Mouse (Mus musculus) megakaryocyte, embryonic 14.5 days (primary cell): ENCODE data around the gene Minos1. TPM values are rescaled to one million over a fixed set of nuclear protein-coding genes. Genes with fewer than 3 reads are reported as not detected.

ENCODE experiments used
- H3K27me3 ChIP-seq: replicated peaks from 2 replicates; pipeline ENCODE3; 2012; ENCODE audit warnings: inconsistent platforms
- H3K36me3 ChIP-seq: replicated peaks from 2 replicates; pipeline ENCODE3; 2012; ENCODE audit warnings: low read length, inconsistent platforms, mixed read lengths
- H3K4me1 ChIP-seq: 2 replicates; pipeline ENCODE4 v1.6.1; 2012; ENCODE audit warnings: inconsistent platforms
- H3K4me3 ChIP-seq: replicated peaks from 2 replicates; pipeline ENCODE3; 2012; ENCODE audit warnings: moderate library complexity, mild to moderate bottlenecking, inconsistent platforms
- H3K9me3 ChIP-seq: 2 replicates; pipeline ENCODE4 v1.6.1; 2012; ENCODE audit warnings: inconsistent platforms
- FLI1 ChIP-seq: IDR thresholded peaks from 2 replicates; pipeline ENCODE4 v1.6.1; 2012; ENCODE audit warnings: low read length, inconsistent platforms, mixed read lengths
- GATA1 ChIP-seq: IDR thresholded peaks from 3 replicates; pipeline ENCODE4 v1.6.1; 2012; ENCODE audit warnings: mixed read lengths, low read length, inconsistent platforms, borderline replicate concordance
- polyA plus RNA-seq: library from polyadenylated mRNA; stranded (reverse); fragments of >175 nt; gene quantifications from 2 replicates; pipeline ENCODE4 v1.2.3, GENCODE M21; 2012; ENCODE audit warnings: low replicate concordance; ENCODE audit not compliant: insufficient read depth

The Minos1 gene
- polyA plus RNA-seq, 1 experiment: 27.4 TPM

- Histone ChIP-seq H3K9me3 (no peaks in the 10 kb centered on the region), H3K4me3 (peak within 1 kb of the TSS; percentile 67), H3K4me1 (peaks cover 22% of the 10 kb centered on the region), H3K36me3 (no peaks in the 10 kb centered on the region), H3K27me3 (peaks cover 83% of the 10 kb centered on the region)
- TF ChIP-seq GATA1 (no peak), FLI1 (no peak)
Measured at GRCm38 (mm10) chr4:139075041-139075711, 55.7 kb downstream of the Minos1 start, which contains the start of gene Htr6. Gene Htr6, minus strand, starts transcription at chr4:139075570.

DNA sequence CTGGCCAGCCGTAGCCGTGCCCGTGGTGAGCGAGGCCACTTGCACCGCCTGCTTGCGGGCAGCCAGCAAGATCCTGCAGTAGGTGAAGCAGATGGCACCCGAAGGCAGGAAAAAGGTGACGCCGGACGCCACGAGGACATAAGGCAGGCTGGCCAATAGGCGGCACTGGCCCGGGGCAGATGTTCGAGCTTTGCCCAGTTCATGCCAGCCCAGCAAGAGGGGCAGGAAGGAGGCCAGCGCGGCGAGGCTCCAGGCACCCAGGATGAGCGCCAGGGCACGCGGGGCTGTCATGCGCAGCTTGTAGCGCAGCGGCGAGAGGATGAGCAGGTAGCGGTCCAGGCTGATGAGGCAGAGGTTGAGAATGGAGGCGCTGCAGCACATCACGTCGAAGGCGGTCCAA is 56.9 kb downstream of the Minos1 start:
- Histone ChIP-seq H3K36me3 (no peaks in the 10 kb centered on the region), H3K4me1 (peaks cover 21% of the 10 kb centered on the region), H3K4me3 (peak overlapping the region; percentile 67), H3K27me3 (peaks cover 88% of the 10 kb centered on the region), H3K9me3 (no peaks in the 10 kb centered on the region)
- TF ChIP-seq GATA1 (no peak), FLI1 (no peak)

GRCm38 (mm10) chr4:139068287-139068686 is 62.6 kb downstream of the Minos1 start:
- no peak for TF ChIP-seq FLI1
- no peak for TF ChIP-seq GATA1
- Histone ChIP-seq H3K36me3 (no peaks in the 10 kb centered on the region), H3K9me3 (no peaks in the 10 kb centered on the region), H3K4me1 (no peaks in the 10 kb centered on the region), H3K4me3 (no peak overlapping the region), H3K27me3 (peaks cover 80% of the 10 kb centered on the region)

GRCm38 (mm10) chr4:139064831-139065230 is 66.1 kb downstream of the Minos1 start:
- H3K27me3 ChIP-seq: peaks cover 65% of the 10 kb centered on the region
- H3K4me1 ChIP-seq: no peaks in the 10 kb centered on the region
- no peak for TF ChIP-seq FLI1
- TF ChIP-seq GATA1: no peak

GRCm38 (mm10) chr4:139059569-139059968 is 71.3 kb downstream of the Minos1 start:
- no peak for TF ChIP-seq GATA1
- TF ChIP-seq FLI1: no peak
- Histone ChIP-seq H3K27me3 (peaks cover 49% of the 10 kb centered on the region), H3K36me3 (no peaks in the 10 kb centered on the region), H3K4me1 (no peaks in the 10 kb centered on the region), H3K9me3 (no peaks in the 10 kb centered on the region), H3K4me3 (no peak overlapping the region)

More at GRCm38 (mm10) chr4:139064831-139065230, 66.1 kb downstream of the Minos1 start:
- Histone ChIP-seq H3K36me3 (no peaks in the 10 kb centered on the region), H3K4me3 (no peak overlapping the region), H3K9me3 (no peaks in the 10 kb centered on the region)

DNA sequence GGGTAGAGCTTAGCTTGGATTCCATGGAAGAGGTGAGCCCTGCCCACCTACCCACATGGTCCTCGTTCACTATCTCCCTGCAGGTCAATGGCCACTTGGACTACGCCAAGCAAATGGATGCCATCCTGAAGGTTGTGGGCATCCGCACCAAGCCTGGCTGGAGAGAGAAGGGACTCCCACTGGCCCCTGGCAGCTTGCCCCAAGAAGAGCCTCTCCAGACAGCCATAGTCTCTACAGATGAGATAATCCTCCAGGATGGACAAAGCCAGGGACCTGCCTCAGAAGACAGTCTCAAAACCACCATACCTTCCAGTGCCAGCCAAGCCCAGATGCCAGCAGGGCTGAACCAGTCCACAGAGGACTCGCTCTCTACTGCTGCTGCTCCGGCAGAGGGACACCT is 72.9 kb downstream of the Minos1 start:
- Histone ChIP-seq H3K9me3 (no peaks in the 10 kb centered on the region), H3K4me3 (no peak overlapping the region), H3K27me3 (peaks cover 40% of the 10 kb centered on the region), H3K36me3 (no peaks in the 10 kb centered on the region), H3K4me1 (no peaks in the 10 kb centered on the region)
- TF ChIP-seq GATA1 (no peak), FLI1 (no peak)

DNA sequence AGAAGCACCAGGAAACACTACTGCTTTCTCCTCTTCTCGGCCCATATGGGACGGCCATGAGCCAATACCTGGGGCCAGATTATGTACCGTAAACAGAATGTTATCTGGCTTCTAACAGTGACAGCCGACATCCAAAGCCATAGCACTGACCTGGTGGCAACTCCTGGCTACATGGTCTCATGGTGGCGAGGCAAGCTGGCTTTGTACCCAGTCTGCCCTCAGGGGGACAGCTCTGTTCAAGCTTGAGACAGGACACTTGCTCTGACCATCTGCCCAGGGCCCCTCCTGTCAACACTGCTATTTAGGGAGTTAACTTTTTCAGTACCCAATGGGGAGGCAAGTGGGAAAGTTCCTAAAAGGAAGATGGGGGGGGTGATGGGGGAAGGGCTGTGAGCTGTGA is 73.6 kb downstream of the Minos1 start:
- no peaks in the 10 kb centered on the region for H3K9me3 ChIP-seq
- TF ChIP-seq GATA1: no peak
- TF ChIP-seq FLI1: no peak
- H3K36me3 ChIP-seq: no peaks in the 10 kb centered on the region
- peaks cover 39% of the 10 kb centered on the region for H3K27me3 ChIP-seq
- no peaks in the 10 kb centered on the region; the same call in 1 of the 2 replicates for H3K4me1 ChIP-seq
- no peak overlapping the region for H3K4me3 ChIP-seq

DNA sequence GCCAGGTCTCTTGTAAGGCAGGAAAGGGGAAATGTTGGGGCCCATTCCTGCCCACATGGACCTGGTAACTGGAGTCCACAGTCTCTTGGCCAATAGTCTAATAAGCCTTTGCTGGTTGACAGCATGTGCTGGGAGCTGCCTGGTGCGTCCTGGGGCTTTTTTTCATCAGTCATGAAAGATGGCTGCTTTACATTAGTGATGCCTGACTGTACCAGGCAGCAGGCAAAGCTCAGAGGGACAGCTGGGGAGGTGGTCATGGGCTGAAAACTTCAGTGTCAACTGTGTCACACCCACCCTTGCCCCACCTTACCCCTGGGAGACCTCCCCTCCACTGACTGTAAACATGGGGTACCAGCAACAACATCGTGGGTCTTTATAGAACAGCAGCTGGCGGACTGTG is 75.2 kb downstream of the Minos1 start:
- no peaks in the 10 kb centered on the region for H3K36me3 ChIP-seq
- no peak for TF ChIP-seq FLI1
- TF ChIP-seq GATA1: no peak
- peaks cover 43% of the 10 kb centered on the region for H3K27me3 ChIP-seq
- H3K4me3 ChIP-seq: no peak overlapping the region
- no peaks in the 10 kb centered on the region for H3K9me3 ChIP-seq
- no peaks in the 10 kb centered on the region; the same call in 1 of the 2 replicates for H3K4me1 ChIP-seq

DNA sequence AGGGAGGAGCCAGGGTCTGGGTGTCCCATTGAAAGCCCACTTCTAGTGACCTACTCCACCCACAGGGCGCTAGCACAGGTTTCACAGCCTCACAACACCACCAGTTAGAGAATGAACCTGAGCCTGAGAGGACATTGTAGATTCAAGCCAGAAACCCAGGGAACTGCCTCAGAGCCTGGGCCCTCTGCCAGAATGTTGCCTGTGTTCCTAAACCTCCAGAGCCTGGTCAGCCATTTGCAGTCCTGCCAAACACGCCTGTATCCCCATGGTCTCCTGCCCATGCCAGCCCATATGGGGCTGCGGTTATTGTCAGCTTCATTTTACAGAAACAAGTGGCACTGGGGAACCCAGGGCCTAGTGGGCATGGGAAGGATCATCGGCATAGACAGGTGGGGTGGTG is 75.6 kb downstream of the Minos1 start:
- H3K27me3 ChIP-seq: peaks cover 42% of the 10 kb centered on the region
- TF ChIP-seq FLI1 (no peak), GATA1 (no peak)
- H3K4me3 ChIP-seq: no peak overlapping the region
- no peaks in the 10 kb centered on the region for H3K36me3 ChIP-seq
- no peaks in the 10 kb centered on the region for H3K9me3 ChIP-seq
- H3K4me1 ChIP-seq: no peaks in the 10 kb centered on the region; the same call in 1 of the 2 replicates

GRCm38 (mm10) chr4:139054300-139054923 is 76.5 kb downstream of the Minos1 start:
- peaks cover 35% of the 10 kb centered on the region for H3K27me3 ChIP-seq
- H3K36me3 ChIP-seq: no peaks in the 10 kb centered on the region
- TF ChIP-seq GATA1 (no peak), FLI1 (no peak)

More at GRCm38 (mm10) chr4:139054300-139054923, 76.5 kb downstream of the Minos1 start:
- Histone ChIP-seq H3K9me3 (no peaks in the 10 kb centered on the region), H3K4me3 (no peak overlapping the region), H3K4me1 (no peaks in the 10 kb centered on the region; the same call in 1 of the 2 replicates)
